Mouse (Mus musculus): ENCODE measurements around the gene Ifi213. TPM values are rescaled to one million over a fixed set of nuclear protein-coding genes. Genes with fewer than 3 reads are reported as not detected.
"Not testable (repeated sequence)": the region's sequence is repeated elsewhere in the genome, so short reads cannot be mapped to it uniquely, and the experiment has no call there.

Gene Ifi213
- polyA plus RNA-seq (2014; fragmentation: Nextera tagmentation; extraction: Ambion mirVana), result not detected in 2 replicates

GRCm38 (mm10) chr1:173598838-173599494, at the start of gene Ifi213:
Gene Ifi213 (minus strand): TSS chr1:173599274.
- not testable (repeated sequence) for H3K9ac ChIP-seq (ENCODE audit: low read depth, low read length); H3K4me3 ChIP-seq (ENCODE audit: low read length); H3K4me2 ChIP-seq (replicated peaks; ENCODE audit: low read depth, low read length); H3K27me3 ChIP-seq (ENCODE audit: control insufficient read depth, insufficient read depth, low read length); ATAC-seq (ENCODE audit: low FRiP score, low TSS enrichment); H3K4me1 ChIP-seq (ENCODE audit: control insufficient read depth, insufficient read depth, low read length); H3K36me3 ChIP-seq (ENCODE audit: control insufficient read depth, insufficient read depth, low read length); H3K27ac ChIP-seq (ENCODE audit: low read depth, low read length); H3K9me3 ChIP-seq (ENCODE audit: control insufficient read depth, low read length)
- WGBS, result 77% methylated on average over 3 of the region's 3 CpGs

- Histone ChIP-seq H3K27me3 (ENCODE audit: control insufficient read depth, insufficient read depth, low read length) (no peaks in the 10 kb centered on the region), H3K9ac (ENCODE audit: low read depth, low read length) (no peak overlapping the region), H3K4me2 (replicated peaks; ENCODE audit: low read depth, low read length) (no peak overlapping the region), H3K4me3 (ENCODE audit: low read length) (no peak overlapping the region), H3K9me3 (ENCODE audit: control insufficient read depth, low read length) (no peaks in the 10 kb centered on the region), H3K27ac (ENCODE audit: low read depth, low read length) (no peak overlapping the region), H3K36me3 (ENCODE audit: control insufficient read depth, insufficient read depth, low read length) (no peaks in the 10 kb centered on the region), H3K4me1 (ENCODE audit: control insufficient read depth, insufficient read depth, low read length) (no peaks in the 10 kb centered on the region)
- 83% methylated on average over 2 of the region's 2 CpGs for WGBS
- ATAC-seq (ENCODE audit: low FRiP score, low TSS enrichment), result no peak
These were observed 46.3 kb upstream of the Ifi213 start for GRCm38 (mm10) chr1:173645393-173645792.

- WGBS, result 87% methylated on average over 5 of the region's 5 CpGs
- Histone ChIP-seq H3K9ac (ENCODE audit: low read depth, low read length) (no peak overlapping the region), H3K4me3 (ENCODE audit: low read length) (no peak overlapping the region), H3K27me3 (ENCODE audit: control insufficient read depth, insufficient read depth, low read length) (no peaks in the 10 kb centered on the region), H3K27ac (ENCODE audit: low read depth, low read length) (no peak overlapping the region), H3K9me3 (ENCODE audit: control insufficient read depth, low read length) (no peaks in the 10 kb centered on the region; the same call in 1 of the 2 replicates), H3K4me2 (replicated peaks; ENCODE audit: low read depth, low read length) (no peak overlapping the region), H3K4me1 (ENCODE audit: control insufficient read depth, insufficient read depth, low read length) (no peaks in the 10 kb centered on the region), H3K36me3 (ENCODE audit: control insufficient read depth, insufficient read depth, low read length) (no peaks in the 10 kb centered on the region)
- ATAC-seq (ENCODE audit: low FRiP score, low TSS enrichment), result no peak
These were observed 35.0 kb upstream of the Ifi213 start for GRCm38 (mm10) chr1:173633969-173634645.

GRCm38 (mm10) chr1:173630622-173631021, 31.5 kb upstream of the Ifi213 start, which contains the start of gene Ifi209:
Gene Ifi209 (plus strand): TSS chr1:173630917.
- 98% methylated on average over 2 of the region's 2 CpGs for WGBS
- H3K4me1 ChIP-seq (ENCODE audit: control insufficient read depth, insufficient read depth, low read length); ATAC-seq (ENCODE audit: low FRiP score, low TSS enrichment); H3K9me3 ChIP-seq (ENCODE audit: control insufficient read depth, low read length); H3K4me2 ChIP-seq (replicated peaks; ENCODE audit: low read depth, low read length); H3K27ac ChIP-seq (ENCODE audit: low read depth, low read length); H3K9ac ChIP-seq (ENCODE audit: low read depth, low read length); H3K36me3 ChIP-seq (ENCODE audit: control insufficient read depth, insufficient read depth, low read length); H3K4me3 ChIP-seq (ENCODE audit: low read length); H3K27me3 ChIP-seq (ENCODE audit: control insufficient read depth, insufficient read depth, low read length): not testable (repeated sequence)

- Histone ChIP-seq H3K4me2 (replicated peaks; ENCODE audit: low read depth, low read length) (no peak overlapping the region), H3K4me3 (ENCODE audit: low read length) (no peak overlapping the region), H3K9ac (ENCODE audit: low read depth, low read length) (no peak overlapping the region), H3K36me3 (ENCODE audit: control insufficient read depth, insufficient read depth, low read length) (no peaks in the 10 kb centered on the region), H3K27me3 (ENCODE audit: control insufficient read depth, insufficient read depth, low read length) (no peaks in the 10 kb centered on the region), H3K27ac (ENCODE audit: low read depth, low read length) (no peak overlapping the region), H3K4me1 (ENCODE audit: control insufficient read depth, insufficient read depth, low read length) (no peaks in the 10 kb centered on the region), H3K9me3 (ENCODE audit: control insufficient read depth, low read length) (no peaks in the 10 kb centered on the region)
- WGBS, result 74% methylated on average over 2 of the region's 2 CpGs
- no peak for ATAC-seq (ENCODE audit: low FRiP score, low TSS enrichment)
These were observed 27.6 kb upstream of the Ifi213 start for GRCm38 (mm10) chr1:173626686-173627085.

GRCm38 (mm10) chr1:173624052-173624451, 25.0 kb upstream of the Ifi213 start:
- Histone ChIP-seq H3K27me3 (ENCODE audit: control insufficient read depth, insufficient read depth, low read length) (no peaks in the 10 kb centered on the region), H3K36me3 (ENCODE audit: control insufficient read depth, insufficient read depth, low read length) (no peaks in the 10 kb centered on the region), H3K27ac (ENCODE audit: low read depth, low read length) (no peak overlapping the region), H3K4me1 (ENCODE audit: control insufficient read depth, insufficient read depth, low read length) (no peaks in the 10 kb centered on the region), H3K9ac (ENCODE audit: low read depth, low read length) (no peak overlapping the region), H3K9me3 (ENCODE audit: control insufficient read depth, low read length) (no peaks in the 10 kb centered on the region), H3K4me2 (replicated peaks; ENCODE audit: low read depth, low read length) (no peak overlapping the region), H3K4me3 (ENCODE audit: low read length) (no peak overlapping the region)
- 90% methylated on average over 2 of the region's 2 CpGs for WGBS
- no peak for ATAC-seq (ENCODE audit: low FRiP score, low TSS enrichment)

- H3K9me3 ChIP-seq (ENCODE audit: control insufficient read depth, low read length); H3K9ac ChIP-seq (ENCODE audit: low read depth, low read length); ATAC-seq (ENCODE audit: low FRiP score, low TSS enrichment); H3K4me1 ChIP-seq (ENCODE audit: control insufficient read depth, insufficient read depth, low read length); H3K27ac ChIP-seq (ENCODE audit: low read depth, low read length); H3K4me3 ChIP-seq (ENCODE audit: low read length); H3K4me2 ChIP-seq (replicated peaks; ENCODE audit: low read depth, low read length); H3K36me3 ChIP-seq (ENCODE audit: control insufficient read depth, insufficient read depth, low read length); H3K27me3 ChIP-seq (ENCODE audit: control insufficient read depth, insufficient read depth, low read length): not testable (repeated sequence)
- WGBS, result 83% methylated on average over 2 of the region's 2 CpGs
These were observed 23.1 kb upstream of the Ifi213 start for GRCm38 (mm10) chr1:173622216-173622615.

GRCm38 (mm10) chr1:173610291-173610690, 11.2 kb upstream of the Ifi213 start:
- not testable (repeated sequence) for H3K9me3 ChIP-seq (ENCODE audit: control insufficient read depth, low read length); H3K27me3 ChIP-seq (ENCODE audit: control insufficient read depth, insufficient read depth, low read length); H3K4me1 ChIP-seq (ENCODE audit: control insufficient read depth, insufficient read depth, low read length); H3K9ac ChIP-seq (ENCODE audit: low read depth, low read length); ATAC-seq (ENCODE audit: low FRiP score, low TSS enrichment); H3K36me3 ChIP-seq (ENCODE audit: control insufficient read depth, insufficient read depth, low read length); H3K4me2 ChIP-seq (replicated peaks; ENCODE audit: low read depth, low read length); H3K4me3 ChIP-seq (ENCODE audit: low read length); H3K27ac ChIP-seq (ENCODE audit: low read depth, low read length)
- WGBS, result 72% methylated on average over 3 of the region's 3 CpGs

GRCm38 (mm10) chr1:173589698-173590097, 9.4 kb downstream of the Ifi213 start:
- H3K27me3 ChIP-seq (ENCODE audit: control insufficient read depth, insufficient read depth, low read length); H3K4me1 ChIP-seq (ENCODE audit: control insufficient read depth, insufficient read depth, low read length); H3K36me3 ChIP-seq (ENCODE audit: control insufficient read depth, insufficient read depth, low read length); H3K4me3 ChIP-seq (ENCODE audit: low read length); H3K4me2 ChIP-seq (replicated peaks; ENCODE audit: low read depth, low read length); H3K27ac ChIP-seq (ENCODE audit: low read depth, low read length); ATAC-seq (ENCODE audit: low FRiP score, low TSS enrichment); H3K9me3 ChIP-seq (ENCODE audit: control insufficient read depth, low read length); H3K9ac ChIP-seq (ENCODE audit: low read depth, low read length): not testable (repeated sequence)
- 95% methylated on average over 2 of the region's 2 CpGs for WGBS
